Mouse (Mus musculus): Measurements from ENCODE around the gene Prex1. TPM values are rescaled to one million over a fixed set of nuclear protein-coding genes. Genes with fewer than 3 reads are reported as not detected.

Prex1 gene
- polyA plus RNA-seq, 1 experiment from 2014 or later: 32.7 TPM

- Histone ChIP-seq H3K27me3 (no peaks in the 10 kb centered on the region), H3K4me2 (no peak overlapping the region), H3K36me3 (ENCODE audit: poor library complexity, severe bottlenecking) (peaks cover 68% of the 10 kb centered on the region), H3K27ac (no peak overlapping the region; the same call in 1 of the 2 replicates), H3K4me3 (no peak overlapping the region), H3K4me1 (no peaks in the 10 kb centered on the region; the same call in 1 of the 2 replicates), H3K9ac (no peak overlapping the region), H3K9me3 (replicated peaks) (no peaks in the 10 kb centered on the region)
- 72% methylated on average over 17 of the region's 17 CpGs for WGBS
- ATAC-seq: peak; percentile 37; the same call in 1 of the 2 replicates
These were observed 138.2 kb downstream of the Prex1 start for GRCm38 (mm10) chr2:166575419-166575818.

GRCm38 (mm10) chr2:166574934-166575333 lies 138.7 kb downstream of the Prex1 start:
- Histone ChIP-seq H3K4me3 (no peak overlapping the region), H3K27me3 (no peaks in the 10 kb centered on the region), H3K36me3 (ENCODE audit: poor library complexity, severe bottlenecking) (peaks cover 68% of the 10 kb centered on the region), H3K4me2 (no peak overlapping the region), H3K9ac (no peak overlapping the region), H3K27ac (no peak overlapping the region; the same call in 1 of the 2 replicates), H3K9me3 (replicated peaks) (no peaks in the 10 kb centered on the region), H3K4me1 (no peaks in the 10 kb centered on the region; the same call in 1 of the 2 replicates)
- ATAC-seq: peak; percentile 46; the same call in 1 of the 2 replicates
- 13% methylated on average over 7 of the region's 7 CpGs for WGBS

- peaks cover 75% of the 10 kb centered on the region for H3K36me3 ChIP-seq (ENCODE audit: poor library complexity, severe bottlenecking)
- H3K4me3 ChIP-seq: no peak overlapping the region
- no peaks in the 10 kb centered on the region for H3K27me3 ChIP-seq
- H3K9me3 ChIP-seq (replicated peaks): no peaks in the 10 kb centered on the region
- H3K4me2 ChIP-seq: no peak overlapping the region
- no peaks in the 10 kb centered on the region; the same call in 1 of the 2 replicates for H3K4me1 ChIP-seq
- ATAC-seq: no peak
- WGBS: 87% methylated on average over 5 of the region's 5 CpGs
- H3K27ac ChIP-seq: no peak overlapping the region
- no peak overlapping the region for H3K9ac ChIP-seq
These were observed 140.0 kb downstream of the Prex1 start for GRCm38 (mm10) chr2:166573621-166574020.

- H3K9me3 ChIP-seq (replicated peaks): no peaks in the 10 kb centered on the region
- no peak overlapping the region for H3K27ac ChIP-seq
- peaks cover 75% of the 10 kb centered on the region for H3K36me3 ChIP-seq (ENCODE audit: poor library complexity, severe bottlenecking)
- WGBS: 89% methylated on average over 3 of the region's 3 CpGs
- no peak overlapping the region for H3K4me3 ChIP-seq
- no peaks in the 10 kb centered on the region; the same call in 1 of the 2 replicates for H3K4me1 ChIP-seq
- H3K4me2 ChIP-seq: no peak overlapping the region
- no peak for ATAC-seq
- H3K27me3 ChIP-seq: no peaks in the 10 kb centered on the region
- no peak overlapping the region for H3K9ac ChIP-seq
These were observed 141.3 kb downstream of the Prex1 start for GRCm38 (mm10) chr2:166572297-166572696.

- Histone ChIP-seq H3K4me1 (peaks cover 4% of the 10 kb centered on the region; the same call in 1 of the 2 replicates), H3K36me3 (ENCODE audit: poor library complexity, severe bottlenecking) (peaks cover 73% of the 10 kb centered on the region), H3K9ac (no peak overlapping the region), H3K27ac (no peak overlapping the region), H3K27me3 (no peaks in the 10 kb centered on the region), H3K9me3 (replicated peaks) (no peaks in the 10 kb centered on the region), H3K4me3 (no peak overlapping the region), H3K4me2 (no peak overlapping the region)
- no peak for ATAC-seq
- WGBS: 94% methylated on average over 9 of the region's 9 CpGs
These were observed 144.4 kb downstream of the Prex1 start for GRCm38 (mm10) chr2:166569182-166569581.

- Histone ChIP-seq H3K4me2 (no peak overlapping the region), H3K27ac (no peak overlapping the region), H3K4me1 (peaks cover 6% of the 10 kb centered on the region; the same call in 1 of the 2 replicates), H3K36me3 (ENCODE audit: poor library complexity, severe bottlenecking) (peaks cover 44% of the 10 kb centered on the region), H3K27me3 (peaks cover 10% of the 10 kb centered on the region; the same call in 1 of the 2 replicates), H3K9me3 (replicated peaks) (no peaks in the 10 kb centered on the region), H3K4me3 (no peak overlapping the region), H3K9ac (no peak overlapping the region)
- 73% methylated on average over 5 of the region's 5 CpGs for WGBS
- no peak for ATAC-seq
These were observed 148.1 kb downstream of the Prex1 start for GRCm38 (mm10) chr2:166565503-166565902.

- peak; percentile 53; the same call in 1 of the 2 replicates for ATAC-seq
- H3K4me2 ChIP-seq: no peak overlapping the region
- H3K9ac ChIP-seq: no peak overlapping the region
- H3K4me3 ChIP-seq: no peak overlapping the region
- peaks cover 10% of the 10 kb centered on the region; the same call in 1 of the 2 replicates for H3K27me3 ChIP-seq
- 6% methylated on average over 11 of the region's 11 CpGs for WGBS
- H3K9me3 ChIP-seq (replicated peaks): no peaks in the 10 kb centered on the region
- peaks cover 34% of the 10 kb centered on the region for H3K36me3 ChIP-seq (ENCODE audit: poor library complexity, severe bottlenecking)
- H3K4me1 ChIP-seq: peaks cover 9% of the 10 kb centered on the region
- no peak overlapping the region for H3K27ac ChIP-seq
These were observed 149.2 kb downstream of the Prex1 start for GRCm38 (mm10) chr2:166564455-166564854.

GRCm38 (mm10) chr2:166563890-166564289 lies 149.7 kb downstream of the Prex1 start:
- Histone ChIP-seq H3K4me1 (peaks cover 14% of the 10 kb centered on the region), H3K4me3 (no peak overlapping the region), H3K36me3 (ENCODE audit: poor library complexity, severe bottlenecking) (peaks cover 28% of the 10 kb centered on the region), H3K27me3 (peaks cover 10% of the 10 kb centered on the region; the same call in 1 of the 2 replicates), H3K9ac (no peak overlapping the region), H3K27ac (no peak overlapping the region), H3K4me2 (no peak overlapping the region), H3K9me3 (replicated peaks) (no peaks in the 10 kb centered on the region)
- peak; percentile 61 for ATAC-seq
- WGBS: 5% methylated on average over 6 of the region's 6 CpGs

GRCm38 (mm10) chr2:166563076-166563475 lies 150.6 kb downstream of the Prex1 start:
- H3K4me1 ChIP-seq: peaks cover 20% of the 10 kb centered on the region
- peaks cover 10% of the 10 kb centered on the region; the same call in 1 of the 2 replicates for H3K27me3 ChIP-seq
- no peak overlapping the region for H3K9ac ChIP-seq
- H3K27ac ChIP-seq: no peak overlapping the region
- peaks cover 20% of the 10 kb centered on the region for H3K36me3 ChIP-seq (ENCODE audit: poor library complexity, severe bottlenecking)
- no peak overlapping the region for H3K4me3 ChIP-seq
- WGBS: 91% methylated on average over 9 of the region's 9 CpGs
- no peak for ATAC-seq
- H3K9me3 ChIP-seq (replicated peaks): no peaks in the 10 kb centered on the region
- H3K4me2 ChIP-seq: no peak overlapping the region

- Histone ChIP-seq H3K27me3 (peaks cover 10% of the 10 kb centered on the region; the same call in 1 of the 2 replicates), H3K4me2 (no peak overlapping the region), H3K36me3 (ENCODE audit: poor library complexity, severe bottlenecking) (peaks cover 9% of the 10 kb centered on the region; the same call in 1 of the 2 replicates), H3K9me3 (replicated peaks) (no peaks in the 10 kb centered on the region), H3K9ac (no peak overlapping the region), H3K4me1 (peaks cover 24% of the 10 kb centered on the region), H3K27ac (no peak overlapping the region), H3K4me3 (no peak overlapping the region)
- ATAC-seq: no peak
- WGBS: 78% methylated on average over 7 of the region's 7 CpGs
These were observed 151.9 kb downstream of the Prex1 start for GRCm38 (mm10) chr2:166561781-166562180.

- ATAC-seq: no peak
- 91% methylated on average over 7 of the region's 7 CpGs for WGBS
- no peak overlapping the region for H3K4me3 ChIP-seq
- H3K9ac ChIP-seq: no peak overlapping the region
- no peak overlapping the region for H3K27ac ChIP-seq
- H3K9me3 ChIP-seq (replicated peaks): no peaks in the 10 kb centered on the region
- peaks cover 10% of the 10 kb centered on the region; the same call in 1 of the 2 replicates for H3K27me3 ChIP-seq
- H3K4me2 ChIP-seq: no peak overlapping the region
- 0 out of 2 replicates have a peak, but pooled peaks cover 5% of the 10 kb centered on the region for H3K36me3 ChIP-seq (ENCODE audit: poor library complexity, severe bottlenecking)
- peaks cover 24% of the 10 kb centered on the region for H3K4me1 ChIP-seq
These were observed 152.8 kb downstream of the Prex1 start for GRCm38 (mm10) chr2:166560826-166561225.

GRCm38 (mm10) chr2:166559531-166559930 lies 154.1 kb downstream of the Prex1 start:
- Histone ChIP-seq H3K36me3 (ENCODE audit: poor library complexity, severe bottlenecking) (no peaks in the 10 kb centered on the region), H3K4me2 (no peak overlapping the region), H3K4me3 (no peak overlapping the region), H3K4me1 (peaks cover 24% of the 10 kb centered on the region), H3K9ac (no peak overlapping the region), H3K9me3 (replicated peaks) (no peaks in the 10 kb centered on the region), H3K27me3 (peaks cover 10% of the 10 kb centered on the region; the same call in 1 of the 2 replicates), H3K27ac (no peak overlapping the region)
- ATAC-seq: no peak
- WGBS: 27% methylated on average over 10 of the region's 10 CpGs

GRCm38 (mm10) chr2:166555508-166555907 lies 158.1 kb downstream of the Prex1 start:
- H3K4me2 ChIP-seq: no peak overlapping the region
- no peak for ATAC-seq
- H3K9ac ChIP-seq: no peak overlapping the region
- H3K4me3 ChIP-seq: no peak overlapping the region
- H3K36me3 ChIP-seq (ENCODE audit: poor library complexity, severe bottlenecking): no peaks in the 10 kb centered on the region
- H3K9me3 ChIP-seq (replicated peaks): no peaks in the 10 kb centered on the region
- peaks cover 8% of the 10 kb centered on the region; the same call in 1 of the 2 replicates for H3K27me3 ChIP-seq
- no peak overlapping the region for H3K27ac ChIP-seq
- peaks cover 45% of the 10 kb centered on the region for H3K4me1 ChIP-seq
- 51% methylated on average over 2 of the region's 2 CpGs for WGBS

All from forebrain, embryonic 13.5 days (tissue).